Mouse (Mus musculus) testis, adult 2 months (tissue): ENCODE data around the gene Chmp6. TPM values are rescaled to one million over a fixed set of nuclear protein-coding genes. Genes with fewer than 3 reads are reported as not detected.

Source experiments
- H3K27ac ChIP-seq: fragments of 200-500 bp; 2 replicates; pipeline ENCODE4 v1.5.1; 2012; ENCODE audit warnings: low read depth, low read length; ENCODE audit not compliant: control insufficient read depth, insufficient read depth
- H3K27me3 ChIP-seq: fragments of 200-500 bp; 2 replicates; pipeline ENCODE4 v1.6.1; 2012; ENCODE audit warnings: mild to moderate bottlenecking, low read length, moderate library complexity; ENCODE audit not compliant: control insufficient read depth, insufficient read depth
- H3K36me3 ChIP-seq: fragments of 200-500 bp; 2 replicates; pipeline ENCODE4 v1.6.1; 2012; ENCODE audit warnings: mild to moderate bottlenecking, low read length; ENCODE audit not compliant: control insufficient read depth, insufficient read depth
- H3K4me1 ChIP-seq: fragments of 200-500 bp; 2 replicates; pipeline ENCODE4 v1.6.1; 2012; ENCODE audit warnings: low read length; ENCODE audit not compliant: control insufficient read depth, insufficient read depth
- H3K4me3 ChIP-seq: fragments of 200-500 bp; 2 replicates; pipeline ENCODE4 v1.5.1; 2012; ENCODE audit warnings: low read depth, mild to moderate bottlenecking, low read length, moderate library complexity, mixed read lengths; ENCODE audit not compliant: control insufficient read depth
- CTCF ChIP-seq: fragments of 200-500 bp; IDR thresholded peaks from 2 replicates; pipeline ENCODE4 v1.5.1; 2012; ENCODE audit warnings: low read depth, mild to moderate bottlenecking, inconsistent platforms, low read length, moderate library complexity; ENCODE audit not compliant: control insufficient read depth, insufficient read depth, insufficient replicate concordance
- POLR2A ChIP-seq: fragments of 200-500 bp; IDR thresholded peaks from 2 replicates; pipeline ENCODE4 v1.6.1; 2012; ENCODE audit warnings: low read depth, mild to moderate bottlenecking, inconsistent platforms, low read length, moderate library complexity; ENCODE audit not compliant: control insufficient read depth
- polyA plus RNA-seq: library from polyadenylated mRNA; depleted of rRNA; stranded (reverse); fragments of >200 nt; gene quantifications from 2 replicates; pipeline ENCODE4 v1.2.3, GENCODE M21; 2012

Gene Chmp6
- polyA plus RNA-seq, 1 experiment = 47.8 TPM

DNA sequence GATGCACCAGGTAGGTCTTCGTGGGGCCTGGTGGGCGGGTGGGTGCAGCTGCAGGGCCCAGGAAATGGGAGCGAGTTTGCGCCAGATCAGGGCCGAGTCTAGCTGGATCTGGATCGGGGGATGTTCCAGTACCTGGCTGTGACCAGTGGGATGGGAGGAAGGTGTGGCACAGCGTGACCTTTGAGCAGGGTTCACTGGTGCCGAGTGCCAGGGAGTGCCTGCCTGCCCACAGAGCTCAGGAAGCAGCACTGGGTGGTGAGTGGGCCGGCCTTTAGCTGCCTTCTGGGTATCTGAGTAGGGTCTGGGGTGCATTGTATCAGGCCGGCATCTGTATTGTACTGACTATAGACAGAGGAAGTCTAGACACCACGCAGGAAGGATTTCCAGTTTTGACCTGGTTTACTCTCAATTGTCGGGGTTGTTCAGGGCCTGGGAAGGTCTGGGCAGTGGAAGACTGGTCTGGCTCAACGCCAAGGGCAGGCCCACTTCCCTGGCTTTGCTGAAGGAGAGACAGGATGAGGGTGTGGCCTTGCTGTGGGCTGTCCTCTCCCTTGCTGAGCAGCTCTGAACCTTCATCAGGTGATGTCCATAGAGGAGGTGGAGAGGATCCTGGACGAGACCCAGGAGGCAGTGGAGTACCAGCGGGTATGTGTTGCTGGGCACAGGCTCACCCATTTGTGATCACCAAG is 3.0 kb downstream of the Chmp6 start:
- Histone ChIP-seq H3K4me1 (peaks cover 19% of the 10 kb centered on the region), H3K36me3 (peaks cover 2% of the 10 kb centered on the region), H3K27ac (no peak overlapping the region), H3K27me3 (no peaks in the 10 kb centered on the region), H3K4me3 (no peak overlapping the region)
- TF ChIP-seq POLR2A = no peak
- TF ChIP-seq CTCF = no peak

DNA sequence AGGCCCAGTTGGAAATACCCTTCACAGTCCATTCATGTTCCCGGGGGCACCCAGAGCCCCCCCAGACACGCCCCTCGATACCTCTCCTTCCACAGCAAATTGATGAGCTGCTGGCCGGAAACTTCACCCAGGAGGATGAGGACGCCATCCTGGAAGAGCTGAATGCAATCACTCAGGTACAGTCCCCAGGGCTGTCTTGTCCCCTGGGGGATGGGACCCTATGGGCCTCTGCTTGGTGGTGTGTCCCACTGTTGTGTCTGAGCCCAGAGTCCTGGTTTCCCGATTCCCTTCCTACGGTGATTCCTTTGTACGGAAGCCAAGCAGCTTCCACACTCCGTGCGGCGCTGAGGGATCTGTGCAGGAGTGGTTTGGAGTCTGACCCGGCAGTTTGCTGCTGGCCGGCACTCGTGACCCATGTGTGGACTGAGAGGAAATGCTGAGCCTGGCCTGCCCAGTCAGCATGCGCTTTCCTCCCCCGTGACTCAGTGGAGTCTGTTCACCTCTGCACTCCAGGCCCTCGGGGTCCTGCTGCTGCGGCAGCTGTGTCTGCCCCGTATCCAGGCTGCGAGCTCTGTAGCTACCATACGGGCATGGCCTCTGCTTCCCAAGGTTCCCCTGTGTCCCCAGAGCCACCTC is 3.7 kb downstream of the Chmp6 start:
- TF ChIP-seq CTCF = no peak
- no peak for TF ChIP-seq POLR2A
- H3K36me3 ChIP-seq = peaks cover 2% of the 10 kb centered on the region
- no peak overlapping the region for H3K4me3 ChIP-seq
- H3K4me1 ChIP-seq = peaks cover 19% of the 10 kb centered on the region
- no peaks in the 10 kb centered on the region for H3K27me3 ChIP-seq
- H3K27ac ChIP-seq = no peak overlapping the region

DNA sequence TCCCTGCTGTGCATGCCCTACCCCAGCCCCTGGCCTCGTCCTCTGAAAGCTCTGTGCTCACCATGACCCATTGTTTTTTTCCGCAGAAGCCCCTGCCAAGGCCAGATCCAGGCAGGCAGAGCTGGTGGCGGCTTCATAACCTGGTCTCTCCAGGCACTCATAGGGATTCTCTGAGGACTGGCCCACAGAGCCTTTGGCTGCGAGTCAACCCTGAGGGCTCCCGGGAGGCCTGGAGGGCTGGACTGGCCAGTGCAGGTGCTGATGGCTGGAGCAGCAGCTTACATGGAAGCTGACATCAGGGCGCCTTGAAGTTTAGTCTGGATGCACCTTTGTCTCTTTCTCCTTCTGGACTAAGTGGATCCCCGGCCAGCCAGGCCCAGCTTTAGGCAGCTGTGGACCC is 5.3 kb downstream of the Chmp6 start:
- no peak overlapping the region for H3K4me3 ChIP-seq
- no peaks in the 10 kb centered on the region for H3K27me3 ChIP-seq
- no peak for TF ChIP-seq POLR2A
- no peak for TF ChIP-seq CTCF
- H3K36me3 ChIP-seq = peaks cover 2% of the 10 kb centered on the region
- no peak overlapping the region for H3K27ac ChIP-seq
- peaks cover 12% of the 10 kb centered on the region for H3K4me1 ChIP-seq

DNA sequence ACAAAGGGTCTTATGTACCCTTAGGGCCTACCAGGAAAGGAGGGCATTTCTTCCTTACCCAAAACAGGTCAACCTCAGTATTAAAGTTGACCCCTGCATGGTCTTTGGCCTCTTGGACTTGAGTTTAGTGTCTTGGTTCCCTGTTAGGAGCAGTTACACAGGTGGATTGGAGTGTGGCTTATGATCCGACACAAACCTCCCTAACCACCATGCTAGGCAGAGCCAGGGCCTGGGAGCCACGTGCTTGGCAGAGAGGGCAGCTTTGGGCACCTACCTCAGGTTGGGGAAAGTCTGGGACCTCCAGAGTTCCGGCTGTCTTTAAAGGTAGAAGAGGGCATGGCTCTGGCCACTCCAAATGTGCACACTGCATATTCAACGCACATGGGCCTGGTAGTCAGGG is 6.2 kb downstream of the Chmp6 start:
- Histone ChIP-seq H3K27ac (no peak overlapping the region), H3K27me3 (no peaks in the 10 kb centered on the region), H3K4me1 (peaks cover 7% of the 10 kb centered on the region), H3K36me3 (peaks cover 2% of the 10 kb centered on the region), H3K4me3 (no peak overlapping the region)
- TF ChIP-seq CTCF (no peak), POLR2A (no peak)

DNA sequence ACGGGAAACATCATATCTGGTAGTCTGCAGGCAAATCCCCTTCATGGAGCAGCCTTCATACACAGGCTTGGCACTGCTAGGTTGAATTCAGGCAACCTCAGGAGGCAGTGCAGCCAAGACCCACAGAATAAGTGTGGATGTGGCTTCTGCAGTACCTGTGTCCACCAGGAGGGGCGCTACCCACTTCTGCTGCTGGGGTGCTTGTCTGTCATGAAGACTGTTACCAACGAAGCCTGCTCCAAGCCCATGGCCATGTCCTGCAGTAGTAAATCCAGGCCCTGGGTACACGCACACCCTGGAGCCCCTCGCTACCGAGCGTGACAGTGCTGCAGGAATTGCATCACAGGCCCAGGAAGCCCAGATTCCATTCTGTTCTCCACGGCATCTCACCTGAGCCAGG is 6.7 kb downstream of the Chmp6 start:
- peaks cover 2% of the 10 kb centered on the region for H3K36me3 ChIP-seq
- TF ChIP-seq POLR2A = no peak
- TF ChIP-seq CTCF = peak; percentile 92; the same call in 1 of the 2 replicates
- no peak overlapping the region for H3K4me3 ChIP-seq
- no peak overlapping the region for H3K27ac ChIP-seq
- H3K4me1 ChIP-seq = peaks cover 2% of the 10 kb centered on the region; the same call in 1 of the 2 replicates
- no peaks in the 10 kb centered on the region for H3K27me3 ChIP-seq

DNA sequence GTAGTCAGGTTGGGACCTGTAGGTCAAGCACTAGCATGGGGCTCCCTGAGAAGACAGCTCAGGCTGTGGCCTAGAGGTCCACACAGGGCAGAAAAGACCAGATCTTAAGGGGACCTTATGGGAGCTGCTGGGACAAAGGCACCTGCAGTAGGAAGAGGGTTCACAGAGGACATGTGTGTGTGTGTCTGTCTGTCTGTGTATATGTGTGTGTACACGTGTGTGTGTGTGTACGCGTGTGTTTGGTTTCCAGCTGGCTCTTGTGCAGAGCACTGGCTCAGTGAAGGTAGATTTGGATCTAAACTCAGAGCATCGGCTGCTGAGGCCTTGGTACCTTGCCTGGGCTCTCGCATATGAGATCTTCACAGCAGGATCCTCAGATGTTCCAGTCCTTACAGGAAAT is 7.4 kb downstream of the Chmp6 start:
- no peaks in the 10 kb centered on the region for H3K27me3 ChIP-seq
- H3K4me1 ChIP-seq = no peaks in the 10 kb centered on the region
- TF ChIP-seq POLR2A = no peak
- no peak for TF ChIP-seq CTCF
- H3K36me3 ChIP-seq = peaks cover 2% of the 10 kb centered on the region
- no peak overlapping the region for H3K4me3 ChIP-seq
- H3K27ac ChIP-seq = no peak overlapping the region

DNA sequence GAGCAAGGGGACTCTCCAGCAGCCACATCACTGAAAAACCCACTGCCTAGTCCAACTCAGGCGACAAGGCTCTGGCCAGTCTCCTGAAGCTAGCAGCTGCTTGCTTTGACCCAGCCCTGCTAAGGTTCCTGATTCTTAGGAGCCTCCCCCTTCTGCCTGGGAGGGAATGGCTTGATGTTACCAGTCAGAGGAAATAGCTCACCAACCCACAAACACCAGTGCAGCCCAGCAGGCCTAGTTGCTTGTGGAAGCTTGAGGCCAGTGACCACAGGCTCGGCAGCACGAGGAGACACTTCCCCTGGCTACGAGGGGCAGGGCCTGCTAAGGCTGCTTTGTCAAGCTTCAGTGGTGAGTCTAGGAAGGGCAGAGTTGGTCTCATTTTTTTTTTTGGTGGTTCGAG is 11.9 kb downstream of the Chmp6 start:
- no peak overlapping the region for H3K4me3 ChIP-seq
- H3K27me3 ChIP-seq = no peaks in the 10 kb centered on the region
- TF ChIP-seq CTCF = no peak
- no peak overlapping the region for H3K27ac ChIP-seq
- 0 out of 2 replicates have a peak, but pooled peaks cover 3% of the 10 kb centered on the region for H3K4me1 ChIP-seq
- H3K36me3 ChIP-seq = no peaks in the 10 kb centered on the region
